Mouse (Mus musculus): ENCODE results near the gene Gm45711. TPM values are rescaled to one million over a fixed set of nuclear protein-coding genes. Genes with fewer than 3 reads are reported as not detected.
A peak's percentile ranks its signal among the peaks of the same experiment; 100 is the strongest.

The Gm45711 gene
- total RNA-seq, 2 experiments from 2014 or later: not detected

GRCm38 (mm10) chr8:104248276-104248675 lies 61.6 kb downstream of the Gm45711 start, which contains the start of gene Tk2:
TSS of gene Tk2 (minus strand) at chr8:104248558.
- intact Hi-C loops (cut with DNase I): no loop called here
- DNase-seq: peak; percentile 80 to 84

- DNase-seq: peak; percentile 12 to 26
- intact Hi-C loops (cut with DNase I): no loop called here
Measured at GRCm38 (mm10) chr8:104247908-104248275, 62.0 kb downstream of the Gm45711 start.

GRCm38 (mm10) chr8:104247054-104247907 lies 62.6 kb downstream of the Gm45711 start:
- peak; percentile 27 to 34 for DNase-seq
- intact Hi-C loops (cut with DNase I): no loop called here

DNA sequence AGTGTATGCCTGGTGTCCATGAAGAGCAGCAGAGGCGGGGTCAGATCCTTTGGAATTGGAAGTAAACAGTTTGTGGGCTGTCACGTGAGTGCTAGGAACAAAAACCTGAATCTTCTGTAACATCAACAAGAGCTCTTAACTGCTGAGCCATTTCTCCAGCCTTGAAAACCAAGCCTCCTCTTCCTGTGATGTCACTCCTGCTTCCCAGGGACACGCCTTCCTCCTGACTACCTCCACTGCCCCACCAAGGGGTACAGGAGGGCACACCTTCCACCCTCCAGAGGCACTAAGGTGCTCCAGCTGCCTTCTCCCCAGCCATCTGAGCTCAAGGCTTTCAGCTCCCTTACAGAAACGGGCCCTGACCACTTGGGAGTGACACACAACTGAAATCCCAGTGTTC lies 63.3 kb downstream of the Gm45711 start:
- DNase-seq: no peak
- intact Hi-C loops (cut with DNase I): no loop called here

DNA sequence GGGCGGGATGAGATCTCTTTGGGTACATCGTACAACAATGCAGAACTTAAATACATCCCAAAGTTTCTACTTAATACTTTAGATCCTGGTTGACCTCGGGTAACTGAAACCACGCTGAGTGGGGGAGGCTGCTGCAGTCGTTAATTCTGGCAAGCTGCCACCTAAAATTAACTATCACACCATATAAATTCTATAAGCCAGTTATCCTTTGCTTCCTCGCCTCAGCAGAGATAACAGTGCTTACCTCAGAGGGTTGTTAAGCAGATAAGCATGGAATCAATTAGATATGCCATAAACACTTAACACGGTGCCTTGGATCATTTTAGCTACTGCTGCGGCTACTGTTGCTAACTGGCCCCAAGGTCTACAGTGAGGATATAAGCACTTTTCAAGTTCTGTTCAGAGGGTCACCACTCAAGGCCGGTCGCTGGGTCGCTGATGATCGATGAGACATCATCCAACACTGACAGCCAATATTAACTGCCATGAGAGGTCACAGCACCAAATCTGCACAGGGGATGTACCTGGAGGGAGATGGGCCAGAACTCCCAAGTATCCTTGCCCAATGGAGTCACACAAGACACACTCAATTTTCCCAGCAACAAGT lies 67.7 kb downstream of the Gm45711 start:
- no peak for DNase-seq
- intact Hi-C loops (cut with DNase I): no loop called here

GRCm38 (mm10) chr8:104239418-104239861 lies 70.4 kb downstream of the Gm45711 start:
- DNase-seq: no peak
- intact Hi-C loops (cut with DNase I): no loop called here

GRCm38 (mm10) chr8:104234573-104234972 lies 75.3 kb downstream of the Gm45711 start:
- intact Hi-C loops (cut with DNase I): no loop called here
- peak in 1 of 2 experiments; percentile 5 for DNase-seq

DNA sequence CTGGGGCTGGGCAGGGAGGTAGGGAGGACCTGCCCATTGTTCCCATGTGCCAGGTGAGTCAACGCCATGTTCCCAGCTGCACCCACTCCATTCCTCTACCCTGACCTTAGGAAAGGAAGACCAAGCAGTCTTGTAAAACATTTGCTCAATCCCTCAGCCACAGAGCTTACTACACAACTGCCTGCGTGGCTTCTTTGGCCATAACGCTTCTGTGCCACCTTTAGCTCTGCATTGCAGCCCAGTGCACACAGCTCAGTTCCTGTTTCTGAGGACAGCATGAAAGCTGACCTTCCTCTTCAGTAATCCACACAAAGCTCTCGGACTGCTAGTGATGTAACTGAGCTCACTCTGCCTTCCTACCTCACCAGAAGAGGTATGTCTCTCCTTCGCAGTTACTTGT lies 77.0 kb downstream of the Gm45711 start:
- no peak for DNase-seq
- intact Hi-C loops (cut with DNase I): no loop called here

DNA sequence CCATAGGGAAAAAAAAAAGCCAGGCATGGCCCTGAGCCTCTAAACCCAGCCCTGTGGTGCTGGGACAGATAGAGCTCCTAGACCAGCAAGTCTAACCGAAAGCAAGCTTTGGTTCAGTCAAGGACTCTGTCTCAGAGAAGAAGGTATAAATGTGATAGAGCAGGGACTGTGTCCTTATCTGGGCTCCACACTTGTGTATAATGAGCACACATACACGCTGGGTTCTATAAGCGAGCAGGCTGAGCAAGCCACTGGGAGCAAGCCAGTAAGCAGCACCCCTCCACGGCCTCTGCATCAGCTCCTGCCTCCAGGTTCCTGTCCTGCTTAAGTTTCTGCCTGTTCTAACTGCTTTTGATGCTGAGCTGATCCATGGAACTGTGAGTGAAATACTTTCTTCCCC lies 77.8 kb downstream of the Gm45711 start:
- DNase-seq: no peak
- intact Hi-C loops (cut with DNase I): no loop called here

Other genes starting within 250 kb of the Gm45711 start
- gene Cdh5, start 208.5 kb downstream of the Gm45711 start, total RNA-seq (2021): 100 to 1,000 TPM; 320 to 327 TPM
- 1 to 10 TPM; 2.9 to 4.3 TPM for gene Bean1, start 139.6 kb downstream of the Gm45711 start, total RNA-seq (2021)
- gene Tk2, start 61.5 kb downstream of the Gm45711 start, total RNA-seq (2021): 10 to 100 TPM in 1 of 2 experiments, 1 to 10 TPM in 1; 9.0 to 10.1 TPM
- gene Cklf, start 59.2 kb downstream of the Gm45711 start, total RNA-seq (2021): 10 to 100 TPM; 10.1 to 10.6 TPM
- not detected for gene Cmtm2a, start 16.9 kb downstream of the Gm45711 start, total RNA-seq (2021)
- gene Cmtm1, start 64 bp upstream of the Gm45711 start, total RNA-seq (2021): not detected
- gene Gm11020, start 11.5 kb upstream of the Gm45711 start, total RNA-seq (2021): not detected
- gene Cmtm2b, start 12.1 kb upstream of the Gm45711 start, total RNA-seq (2021): not detected
- gene Cmtm3, start 29.3 kb upstream of the Gm45711 start, total RNA-seq (2021): 10 to 100 TPM; 45.9 to 52.0 TPM
- gene Cmtm4, start 85.7 kb upstream of the Gm45711 start, total RNA-seq (2021): 10 to 100 TPM; 16.4 to 16.8 TPM
- 100 to 1,000 TPM in 1 of 2 experiments, 10 to 100 TPM in 1; 86.4 to 125 TPM for gene Dync1li2, start 133.0 kb upstream of the Gm45711 start, total RNA-seq (2021)
- gene Terb1, start 199.8 kb upstream of the Gm45711 start, total RNA-seq (2021): not detected
- gene Nae1, start 224.6 kb upstream of the Gm45711 start, total RNA-seq (2021): 10 to 100 TPM; 32.9 to 36.4 TPM
- 1 to 10 TPM; 3.9 to 4.2 TPM for gene Car7, start 224.6 kb upstream of the Gm45711 start, total RNA-seq (2021)

All from heart, postnatal 10 days (tissue).